Mouse (Mus musculus): ENCODE measurements around the gene Ghrl.

Ghrl gene

DNA sequence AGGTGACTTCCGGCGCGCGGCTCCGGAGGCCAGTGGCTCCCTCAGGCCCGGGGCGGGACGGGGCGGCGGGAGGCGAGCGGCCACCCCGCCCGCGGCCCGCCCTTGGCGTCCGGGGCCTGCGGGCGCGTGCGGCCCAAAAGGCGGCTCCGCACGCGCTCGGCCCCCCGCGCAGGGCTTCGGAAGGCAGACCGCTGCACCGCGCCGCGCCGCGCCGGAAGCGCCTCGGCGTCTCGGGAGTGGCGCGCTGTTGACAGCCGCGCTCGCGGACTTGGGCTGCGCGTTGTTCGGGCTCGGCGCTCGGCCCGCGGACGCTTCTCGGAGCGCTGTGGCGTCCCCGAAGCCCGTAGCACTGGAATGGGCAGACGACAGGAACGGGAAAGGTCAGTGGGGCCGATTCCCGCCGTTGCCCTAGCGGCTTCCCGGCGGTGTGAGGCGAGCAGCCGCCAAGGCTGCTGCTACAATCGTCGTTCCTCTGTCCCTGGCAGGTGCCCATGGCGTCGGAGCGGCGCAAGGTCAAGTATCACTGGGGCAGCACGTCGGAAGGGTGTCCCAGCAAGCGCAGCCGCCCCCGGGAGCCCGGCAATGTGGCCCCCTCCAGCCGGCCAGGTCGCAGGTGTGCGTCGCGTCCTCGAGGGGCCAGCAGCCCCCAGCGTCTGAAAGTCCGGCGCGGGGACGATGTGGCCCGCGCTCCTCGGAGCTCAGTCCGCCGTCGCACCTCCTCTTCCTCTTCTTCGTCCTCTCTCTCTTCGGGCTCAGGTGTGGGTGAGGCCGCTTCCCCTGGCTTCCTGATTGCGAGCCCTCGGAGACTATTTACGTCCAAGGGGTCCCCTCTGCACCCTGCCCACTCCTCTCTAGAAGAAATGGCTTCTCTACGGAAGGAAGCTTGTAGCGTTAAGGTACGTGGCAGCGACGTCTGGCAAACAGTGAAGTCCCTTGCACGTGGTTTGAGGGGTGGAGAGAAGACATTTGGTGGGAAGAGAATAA, 22.2 kb downstream of the Ghrl start:
- in situ Hi-C loops (cut with MboI, MseI) = no loop called here

DNA sequence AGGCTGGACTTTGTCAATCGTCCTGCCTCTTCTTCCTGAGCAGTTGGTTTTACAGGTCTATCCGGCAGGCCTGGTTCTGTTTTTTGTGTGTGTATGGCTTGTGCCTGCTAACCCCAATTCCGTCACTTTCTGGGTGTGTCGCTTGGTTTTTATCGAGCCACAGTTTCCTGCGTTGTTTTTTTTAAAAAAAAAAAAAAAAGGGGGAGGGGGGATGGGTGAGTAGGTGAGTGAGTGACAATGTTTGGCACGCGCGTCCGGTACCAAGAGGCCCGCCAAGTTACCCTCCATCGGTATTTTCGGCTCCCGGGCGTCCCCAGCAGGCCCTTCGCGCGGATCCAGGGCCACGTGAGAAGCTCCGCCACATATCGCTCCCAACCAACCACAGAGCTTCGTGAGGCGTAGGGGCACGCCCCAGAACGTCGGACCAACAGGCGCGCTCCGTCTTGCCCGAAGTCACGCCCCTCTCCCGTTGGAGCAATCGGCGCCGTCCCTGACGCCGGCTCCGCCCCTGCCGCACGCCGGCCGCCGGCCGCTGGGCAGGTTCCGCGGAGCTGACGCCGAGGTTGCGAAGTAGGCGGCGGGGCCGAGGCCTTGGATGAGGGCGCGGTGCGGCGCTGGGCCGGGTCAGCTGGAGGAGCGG, 23.0 kb downstream of the Ghrl start, which contains the start of gene Tatdn2:
Gene Tatdn2 (plus strand): TSS at position 469 of the 640 bp plus-strand sequence.
- in situ Hi-C loops (cut with MboI, MseI) = no loop called here

DNA sequence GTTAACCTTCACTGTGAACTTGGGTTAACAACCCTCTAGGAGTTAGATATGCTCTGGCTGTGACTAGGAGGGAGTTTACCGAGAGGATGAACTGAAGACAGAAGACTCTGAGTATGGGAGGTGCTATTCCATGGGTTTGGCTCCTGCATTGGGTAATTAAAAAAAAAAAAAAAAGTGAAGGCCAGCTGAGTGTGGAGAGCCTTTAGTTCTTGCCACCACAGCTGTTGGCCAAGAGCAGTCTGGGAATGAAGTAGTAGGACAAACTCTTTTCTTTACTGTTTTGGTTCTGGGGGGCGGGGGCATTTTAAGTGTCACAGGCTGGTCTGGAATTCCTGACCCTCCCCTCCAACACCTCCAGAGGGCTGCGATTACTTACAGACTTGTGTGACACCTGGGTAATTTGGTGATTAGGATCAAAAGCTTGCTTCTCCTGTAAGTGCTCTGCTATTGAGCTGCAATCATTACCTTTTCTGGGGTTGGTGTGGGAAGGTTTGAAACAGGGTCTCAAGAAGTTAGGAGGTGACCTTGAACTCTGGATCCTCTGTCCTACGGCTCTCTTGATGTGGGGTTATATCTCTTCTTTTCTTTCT, 23.8 kb downstream of the Ghrl start:
- in situ Hi-C loops (cut with MboI, MseI) = no loop called here

DNA sequence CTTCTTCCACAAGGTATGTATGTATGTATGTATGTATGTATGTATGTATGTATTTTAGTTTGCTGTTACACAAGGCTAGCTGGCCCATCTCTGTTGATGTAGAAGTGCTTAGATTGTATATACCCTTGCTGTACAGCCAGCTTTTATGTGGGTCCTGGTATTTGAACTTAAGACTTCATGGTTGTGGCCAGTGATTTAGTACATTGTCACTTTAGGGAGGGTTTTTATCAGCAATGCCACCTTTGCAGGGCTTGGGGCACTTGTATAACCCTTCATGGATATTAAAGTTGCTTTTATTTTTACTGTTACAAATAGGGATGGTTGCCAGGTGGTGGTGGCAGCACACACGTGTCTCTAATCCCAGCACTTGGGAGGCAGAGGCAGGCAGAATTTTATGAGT, 24.5 kb downstream of the Ghrl start:
- in situ Hi-C loops (cut with MboI, MseI) = no loop called here

DNA sequence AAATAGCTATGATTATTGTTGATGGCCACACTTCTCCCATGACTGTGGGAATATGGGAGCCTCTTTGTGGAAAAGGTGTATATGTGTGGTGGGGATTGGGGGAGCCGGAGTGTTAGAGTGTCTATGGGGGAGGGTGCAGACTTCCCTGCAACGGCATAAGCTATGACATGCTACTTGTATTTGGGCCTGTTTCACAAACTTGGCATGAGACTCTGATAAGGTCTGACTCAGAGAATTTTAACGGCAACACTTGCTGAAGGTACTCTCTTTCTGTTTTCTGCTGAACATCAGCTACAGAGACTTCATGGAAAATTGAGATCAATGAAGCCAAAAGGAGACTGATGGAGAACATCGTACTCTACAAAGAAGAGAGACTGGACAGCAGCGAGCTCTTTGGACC, 26.3 kb downstream of the Ghrl start:
- in situ Hi-C loops (cut with MboI, MseI) = no loop called here

DNA sequence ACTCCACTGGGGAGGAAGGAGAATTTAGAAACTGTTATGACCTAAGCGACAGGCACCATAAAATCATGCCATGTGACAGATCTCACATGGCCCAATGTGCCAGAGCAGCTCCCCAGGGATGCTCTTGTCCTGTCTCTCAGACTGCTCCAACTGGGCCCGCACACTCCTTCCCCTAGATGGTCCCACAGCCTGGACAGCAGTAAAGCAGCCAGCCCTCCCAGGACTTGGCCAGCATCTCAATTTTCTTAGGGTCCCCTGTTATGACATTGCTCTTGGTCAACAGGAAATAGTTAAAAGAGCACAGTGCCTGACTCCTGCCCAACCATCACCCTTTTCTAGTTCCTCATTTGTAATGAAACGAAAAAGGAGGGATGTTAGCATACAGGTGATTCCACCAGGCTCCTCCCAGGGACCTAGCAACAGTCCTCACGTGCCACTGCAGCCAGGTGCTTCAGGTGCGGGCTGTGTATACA, 27.0 kb downstream of the Ghrl start:
- in situ Hi-C loops (cut with MboI, MseI) = no loop called here

DNA sequence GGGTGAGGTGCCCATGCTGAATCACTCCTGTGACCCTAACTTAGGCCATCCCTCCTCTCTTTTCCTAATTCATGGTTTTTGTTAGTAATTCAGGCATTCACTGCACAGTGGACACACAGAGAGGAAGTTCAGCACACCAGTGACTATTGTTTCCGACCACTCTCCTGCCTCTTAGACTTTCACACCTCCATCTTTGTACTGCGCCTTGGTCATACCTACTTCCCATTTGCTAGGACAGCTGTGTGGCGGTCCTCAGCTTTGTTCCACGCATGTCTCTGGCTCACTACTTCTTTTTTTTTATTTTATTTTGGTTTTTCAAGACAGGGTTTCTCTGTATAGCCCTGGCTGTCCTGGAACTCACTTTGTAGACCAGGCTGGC, 28.6 kb downstream of the Ghrl start:
- in situ Hi-C loops (cut with MboI, MseI) = no loop called here

DNA sequence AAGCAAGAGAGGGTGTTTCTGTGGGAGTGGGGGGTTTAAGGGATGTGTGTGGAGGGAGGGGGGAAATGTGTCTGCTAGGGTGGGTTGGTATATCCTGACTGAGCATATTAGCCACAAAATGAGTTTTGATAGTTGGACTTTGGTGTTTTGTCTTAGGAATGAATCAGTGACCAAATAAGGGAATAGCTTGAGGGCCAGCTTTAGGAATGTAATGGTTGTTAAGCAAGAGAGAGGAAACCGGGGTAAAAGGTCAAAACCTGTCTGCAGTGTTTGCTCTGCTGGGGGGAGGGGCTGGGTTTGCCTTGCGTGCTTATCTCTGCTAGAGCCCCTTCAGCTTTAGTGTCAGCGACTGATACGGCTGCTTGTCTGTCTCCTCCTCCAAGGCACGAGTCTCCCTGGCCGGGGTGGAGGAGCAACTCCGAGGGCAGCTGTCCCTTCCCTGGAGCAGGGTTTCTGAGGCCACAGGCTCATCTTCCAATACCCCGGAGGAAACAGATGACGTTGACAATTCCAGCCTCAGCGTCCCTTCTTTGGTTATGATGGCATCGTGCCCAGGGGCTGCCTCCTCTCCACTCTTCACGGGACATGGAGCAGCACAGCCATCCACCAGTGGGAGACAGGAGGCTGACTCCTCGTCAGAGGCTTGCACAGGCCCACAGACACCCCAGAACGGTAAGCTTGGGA, 29.1 kb downstream of the Ghrl start:
- in situ Hi-C loops (cut with MboI, MseI) = no loop called here

DNA sequence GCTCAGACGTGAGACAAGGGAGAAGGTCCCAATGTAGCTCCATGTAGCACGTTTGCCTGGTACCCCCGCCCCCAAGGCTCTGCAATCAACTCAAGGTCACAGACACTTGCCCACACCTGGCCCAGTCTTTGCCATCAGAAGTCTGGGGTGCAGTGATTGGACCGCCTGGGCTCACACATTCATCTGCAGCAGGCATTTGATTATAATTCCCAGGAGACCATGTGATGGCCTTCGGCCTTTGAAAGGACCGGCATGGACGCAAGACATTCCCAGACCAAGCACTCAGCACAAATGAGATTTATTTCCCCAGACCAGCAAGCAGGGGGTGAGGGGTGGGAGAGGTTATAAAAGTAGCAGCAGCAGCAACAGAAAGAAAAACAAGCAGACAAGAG, 29.7 kb downstream of the Ghrl start:
- in situ Hi-C loops (cut with MboI, MseI) = no loop called here

DNA sequence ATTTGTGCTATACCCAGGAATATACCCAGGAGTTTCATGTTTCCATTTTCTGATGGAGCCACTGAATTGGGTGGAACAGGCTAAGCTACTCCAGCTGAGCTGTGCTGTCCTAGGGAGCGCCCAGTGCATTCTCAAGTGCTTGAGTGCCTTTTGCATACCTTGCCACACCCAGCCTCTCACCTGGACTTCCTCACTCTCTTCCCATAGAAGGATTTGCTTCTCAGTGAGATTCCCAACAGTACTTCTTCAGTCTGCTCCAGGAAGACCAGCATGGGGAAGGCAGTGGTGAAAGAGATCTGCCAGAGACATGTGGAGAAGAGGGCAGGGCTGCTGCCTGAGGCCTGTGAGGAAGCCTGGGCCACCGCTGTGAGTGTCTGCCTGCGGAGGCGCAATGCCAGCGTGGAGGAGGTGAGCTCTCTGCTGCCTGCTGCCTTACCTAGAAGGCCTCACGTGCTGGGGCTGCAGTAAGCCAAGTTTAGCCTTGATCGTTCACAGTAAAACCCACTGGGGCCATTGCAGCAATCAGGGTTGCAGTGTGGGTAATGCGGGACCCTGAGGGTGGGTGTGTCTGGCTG, 33.0 kb downstream of the Ghrl start:
- in situ Hi-C loops (cut with MboI, MseI) = loop anchor here in 1 of 2 experiments (10.0 kb wide), 1 partner anchor 52 kb away; the partner anchor contains the start of gene Irak2

DNA sequence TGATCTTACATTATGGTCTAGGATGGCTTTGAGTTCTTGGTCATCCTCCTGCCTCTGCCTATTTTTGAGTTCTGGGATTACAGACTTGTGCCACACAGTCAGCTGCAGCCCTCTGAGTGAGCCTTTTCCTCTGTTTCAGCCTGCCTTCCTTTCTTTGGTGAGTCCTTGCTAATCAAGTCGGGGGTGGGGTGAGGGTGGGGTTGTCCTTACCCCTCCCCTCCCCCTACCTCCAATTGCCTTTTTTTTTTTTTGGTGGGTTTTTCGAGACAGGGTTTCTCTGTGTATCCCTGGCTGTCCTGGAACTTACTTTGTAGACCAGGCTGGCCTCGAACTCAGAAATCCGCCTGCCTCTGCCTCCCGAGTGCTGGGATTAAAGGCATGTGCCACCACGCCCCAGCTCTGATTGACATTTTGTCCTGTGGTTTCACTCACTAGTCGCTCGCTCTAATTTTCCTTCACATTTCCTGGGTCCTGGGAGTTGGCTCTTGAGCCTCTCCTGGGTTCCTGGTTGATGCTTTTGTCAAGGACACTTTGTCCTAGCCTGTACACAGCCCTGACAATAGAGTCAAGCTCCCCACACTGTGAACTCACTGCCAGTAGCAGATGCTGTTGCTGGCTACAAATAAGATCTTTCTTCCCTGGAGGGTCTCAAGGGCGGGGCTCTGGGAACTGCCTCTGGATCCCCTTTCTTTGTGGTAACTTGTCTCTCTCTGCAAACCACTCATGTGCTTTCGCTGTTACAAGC, 36.4 kb downstream of the Ghrl start:
- in situ Hi-C loops (cut with MboI, MseI) = loop anchor here in 1 of 2 experiments (10.0 kb wide), 1 partner anchor 48 kb away; the partner anchor contains the start of gene Irak2

DNA sequence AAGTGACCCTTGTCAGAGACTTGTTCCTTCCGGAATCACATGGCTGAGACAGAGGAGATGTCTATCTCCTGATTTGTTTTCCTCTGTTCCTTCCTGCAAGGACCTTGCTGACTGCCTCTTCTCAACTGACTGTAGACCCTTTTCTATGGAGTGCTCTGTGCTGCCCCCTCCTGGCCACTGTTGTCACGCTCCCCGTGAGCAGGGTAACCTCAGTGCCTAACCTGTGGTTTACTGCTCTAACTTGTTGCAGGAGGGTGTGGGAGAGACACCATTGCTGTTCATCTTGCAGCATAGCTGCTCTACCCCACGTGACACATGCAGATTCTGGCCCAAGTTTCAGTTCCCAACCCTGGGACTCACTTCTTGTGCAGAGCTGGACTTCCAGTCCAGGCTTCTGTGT, 38.4 kb downstream of the Ghrl start:
- in situ Hi-C loops (cut with MboI, MseI) = loop anchor here in 1 of 2 experiments (10.0 kb wide), 1 partner anchor 46 kb away; the partner anchor contains the start of gene Irak2

DNA sequence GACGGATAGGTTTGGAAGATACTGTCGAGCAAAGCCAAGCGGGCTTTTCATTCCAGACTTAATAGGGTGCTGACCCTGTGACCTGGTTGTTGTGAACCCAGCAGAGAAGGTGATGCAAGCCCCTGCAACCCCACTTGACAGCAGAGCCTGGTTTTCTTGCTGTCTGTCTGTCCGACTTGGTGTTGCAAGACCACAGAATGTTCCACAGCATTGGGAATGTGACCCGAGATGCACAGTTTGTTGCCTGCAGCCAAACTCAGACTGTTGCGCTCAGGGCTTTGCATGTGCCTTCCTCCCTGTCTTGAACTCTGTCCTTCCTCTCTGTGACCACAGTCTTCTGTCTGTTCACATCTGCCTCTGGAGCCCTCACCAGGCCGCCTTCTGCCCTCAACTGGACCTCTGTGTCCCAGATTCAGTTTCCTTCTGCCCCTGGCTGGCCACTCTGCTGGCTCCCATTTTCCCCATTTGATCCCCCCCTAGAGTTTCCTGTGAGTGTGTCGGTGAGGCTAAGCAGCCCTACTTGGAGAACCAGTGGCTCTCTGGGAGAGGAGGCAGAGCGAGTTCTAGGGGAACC, 39.6 kb downstream of the Ghrl start:
- in situ Hi-C loops (cut with MboI, MseI) = loop anchor here in 1 of 2 experiments (10.0 kb wide), 1 partner anchor 45 kb away; the partner anchor contains the start of gene Irak2

DNA sequence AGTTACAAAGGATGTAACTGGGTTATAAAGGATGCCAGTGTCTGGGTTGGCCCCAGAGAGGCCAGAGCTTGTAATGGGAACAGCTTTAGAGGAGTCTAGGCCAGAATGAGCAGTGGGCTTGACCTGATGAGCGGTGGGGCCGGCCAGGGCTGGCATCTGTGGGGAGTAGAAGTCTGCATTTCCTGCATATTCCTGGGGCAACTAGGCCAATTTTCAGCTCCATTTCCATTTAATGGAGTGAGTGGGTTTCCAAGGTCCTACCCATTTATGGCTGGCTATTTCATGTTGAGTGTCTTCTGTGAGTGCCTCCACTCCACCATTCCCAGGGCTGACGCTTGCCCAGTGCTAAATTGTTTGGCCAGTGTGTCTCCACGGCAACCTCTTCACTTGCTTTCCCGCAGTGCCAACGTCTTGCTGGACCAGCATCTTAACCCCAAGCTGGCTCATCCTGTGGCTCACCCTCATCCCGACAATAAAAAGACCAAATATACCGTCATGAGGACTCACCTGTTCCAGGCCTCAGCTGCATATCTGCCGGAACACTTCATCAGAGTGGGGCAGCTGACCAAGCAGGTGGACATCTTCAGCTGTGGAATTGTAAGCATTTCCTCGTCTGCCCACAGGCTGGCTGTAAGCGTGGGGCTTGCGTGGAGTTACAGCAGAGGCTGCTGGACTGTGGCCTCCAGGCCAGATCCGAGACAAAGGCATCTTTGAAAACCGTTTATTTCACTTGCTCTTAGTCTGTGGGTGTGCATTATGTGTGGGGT, 41.3 kb downstream of the Ghrl start:
- in situ Hi-C loops (cut with MboI, MseI) = no loop called here

DNA sequence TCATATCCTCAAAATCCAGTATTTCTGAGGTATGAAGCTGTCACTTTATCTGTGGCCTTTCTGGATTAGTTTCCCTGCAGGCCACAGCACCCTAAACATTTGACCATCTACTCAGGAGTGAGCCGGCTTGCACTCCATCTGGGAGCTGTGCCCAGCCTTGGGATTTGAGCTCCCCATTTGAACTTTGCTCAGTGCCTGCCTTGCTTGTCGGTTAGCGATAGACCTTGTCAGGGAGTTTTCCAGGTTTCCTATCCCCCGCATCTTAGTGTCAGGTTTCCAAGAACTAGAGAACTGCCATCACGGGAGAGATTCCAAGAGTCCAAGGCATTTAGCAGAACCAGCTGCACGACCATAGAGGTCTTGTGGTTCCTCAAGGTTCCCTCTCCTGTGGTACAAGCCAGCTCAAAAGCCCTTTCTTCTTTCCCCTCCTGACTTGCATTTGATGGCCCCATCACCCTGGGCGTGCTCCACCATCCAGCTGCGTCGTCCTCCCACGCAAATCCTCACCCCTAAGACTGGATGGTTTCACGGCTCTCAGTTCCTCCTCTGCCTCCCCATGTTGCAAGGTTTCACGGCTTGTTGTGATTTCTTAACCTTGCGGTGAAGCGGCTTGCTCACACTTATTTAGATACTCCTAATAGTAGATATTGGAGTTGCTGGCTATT, 42.5 kb downstream of the Ghrl start:
- in situ Hi-C loops (cut with MboI, MseI) = no loop called here

DNA sequence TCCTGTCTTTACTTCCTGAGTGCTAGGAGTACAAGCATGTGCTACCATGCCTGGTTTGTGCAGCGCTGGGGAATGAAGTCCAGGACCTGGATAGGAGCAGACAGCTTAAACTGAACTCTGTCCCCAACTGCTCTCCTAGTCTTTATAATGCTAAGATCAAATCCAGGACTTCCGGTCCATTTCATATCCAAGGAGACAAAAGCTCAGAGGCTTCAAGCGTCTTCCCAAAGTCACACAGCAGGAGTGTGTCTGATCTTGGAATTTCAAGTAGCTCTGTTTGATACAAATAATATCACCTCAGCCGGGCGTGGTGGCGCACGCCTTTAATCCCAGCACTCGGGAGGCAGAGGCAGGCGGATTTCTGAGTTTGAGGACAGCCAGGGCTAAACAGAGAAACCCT, 43.7 kb downstream of the Ghrl start:
- in situ Hi-C loops (cut with MboI, MseI) = no loop called here

DNA sequence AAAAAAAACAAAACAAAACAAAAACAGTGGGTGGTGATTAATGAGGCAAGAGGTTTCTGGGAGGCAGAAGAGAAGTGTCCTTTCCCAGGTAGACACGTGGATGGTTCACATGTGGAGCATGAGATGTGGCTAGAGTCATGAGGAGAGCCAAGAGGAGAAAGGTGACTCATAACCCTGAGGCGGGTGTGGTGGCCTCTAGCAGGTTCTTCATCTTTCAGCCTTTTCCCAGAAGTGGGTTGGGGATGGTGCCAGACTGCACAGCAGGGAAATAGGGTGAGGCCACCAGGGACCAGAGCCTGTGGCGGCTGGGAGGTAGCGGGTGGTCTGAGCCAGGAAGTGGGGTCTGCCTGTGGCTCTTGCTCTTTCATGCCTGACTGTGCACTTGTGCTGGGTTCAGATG, 44.4 kb downstream of the Ghrl start:
- in situ Hi-C loops (cut with MboI, MseI) = no loop called here

DNA sequence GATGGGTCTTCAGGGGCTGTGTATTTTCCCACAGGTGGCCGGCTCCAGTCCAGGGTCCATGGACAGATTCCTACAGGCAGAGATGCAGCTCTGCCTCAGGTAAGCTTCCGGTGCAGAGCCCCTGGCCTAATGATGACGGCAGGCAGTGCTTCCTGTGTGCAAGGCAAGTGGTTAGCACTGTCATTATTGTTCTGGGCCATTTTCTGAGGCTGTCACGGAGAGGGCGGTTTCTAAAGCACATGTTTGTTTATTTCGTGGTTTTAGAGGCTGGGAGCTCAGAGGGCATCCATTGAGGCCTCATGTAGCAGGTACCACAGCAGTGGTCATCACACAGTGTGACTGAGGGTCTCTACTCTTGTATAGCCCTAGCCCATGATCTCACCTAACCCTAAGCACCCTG, 46.7 kb downstream of the Ghrl start:
- in situ Hi-C loops (cut with MboI, MseI) = loop anchor here in 1 of 2 experiments (5.0 to 25.0 kb wide), 2 partner anchors 36 to 1239 kb away; partner anchors contain the start of gene Irak2
